Mouse (Mus musculus) C2C12 (cell line): ENCODE measurements around the gene Ndufs4.

ENCODE experiments used
- CEBPB ChIP-seq: IDR thresholded peaks from one replicate; pipeline ENCODE4 v1.6.1; 2011; ENCODE audit warnings: low read depth, mild to moderate bottlenecking, control low read depth, moderate library complexity
- CTCF ChIP-seq: IDR thresholded peaks from one replicate; pipeline ENCODE4 v1.5.1; 2011; ENCODE audit not compliant: control insufficient read depth, insufficient read depth, insufficient read length
- FOSL1 ChIP-seq: IDR thresholded peaks from one replicate; pipeline ENCODE4 v1.8.0; 2011; ENCODE audit warnings: mild to moderate bottlenecking, low read length; ENCODE audit not compliant: poor library complexity, insufficient read depth, severe bottlenecking
- MAX ChIP-seq: IDR thresholded peaks from one replicate; pipeline ENCODE4 v1.6.1; 2011; ENCODE audit warnings: mild to moderate bottlenecking, control low read depth
- MYOD1 ChIP-seq: IDR thresholded peaks from one replicate; pipeline ENCODE4 v1.6.1; 2011; ENCODE audit warnings: low read depth; ENCODE audit not compliant: control insufficient read depth, insufficient read length
- MYOG ChIP-seq: IDR thresholded peaks from one replicate; pipeline ENCODE4 v1.6.1; 2011; ENCODE audit not compliant: control insufficient read depth, insufficient read length; ENCODE audit errors: extremely low read depth
- USF1 ChIP-seq: IDR thresholded peaks from one replicate; pipeline ENCODE4 v1.6.1; 2011; ENCODE audit warnings: low read depth, mild to moderate bottlenecking, control low read depth, moderate library complexity

DNA sequence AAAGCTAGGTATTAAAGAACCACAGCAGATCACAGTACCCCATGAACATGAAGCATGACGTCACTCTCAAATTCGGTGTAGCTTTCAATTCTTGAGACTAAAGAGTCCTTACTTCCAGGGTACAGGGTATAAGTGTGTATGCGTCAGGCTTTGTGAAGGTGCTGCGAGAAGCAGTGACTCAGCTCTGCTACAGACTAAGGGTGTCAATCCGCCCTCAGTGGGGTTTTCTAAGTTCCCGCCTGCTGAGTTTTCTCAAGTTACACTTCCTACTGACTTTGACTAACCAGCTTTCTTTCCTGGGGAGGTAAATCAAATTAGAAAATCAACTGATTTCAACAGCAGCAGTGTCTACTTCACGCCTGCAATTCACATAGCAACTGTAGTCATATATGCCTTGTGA, 83.4 kb downstream of the Ndufs4 start:
- no peak for TF ChIP-seq CTCF
- TF ChIP-seq FOSL1 = no peak
- no peak for TF ChIP-seq USF1
- no peak for TF ChIP-seq MYOD1
- no peak for TF ChIP-seq CEBPB
- TF ChIP-seq MAX = no peak
- no peak for TF ChIP-seq MYOG
